Mouse (Mus musculus): ENCODE data around the gene Hspa4. TPM values are rescaled to one million over a fixed set of nuclear protein-coding genes. Genes with fewer than 3 reads are reported as not detected.
"Not testable (repeated sequence)": the region's sequence is repeated elsewhere in the genome, so short reads cannot be mapped to it uniquely, and the experiment has no call there.

Gene Hspa4
- 63.9 and 71.9 TPM in 2 replicates for polyA plus RNA-seq (2015; fragmentation: Nextera tagmentation; extraction: Ambion mirVana)

- H3K9ac ChIP-seq, result peak within 1 kb of the TSS; percentile 90
- WGBS, result under 1% methylated on average over 58 of the region's 58 CpGs
- H3K36me3 ChIP-seq, result no peaks in the 10 kb centered on the region
- peak within 1 kb of the TSS; percentile 99 for H3K27ac ChIP-seq (replicated peaks)
- peaks cover 26% of the 10 kb centered on the region for H3K4me1 ChIP-seq
- H3K4me3 ChIP-seq (replicated peaks), result peak within 1 kb of the TSS; percentile 92
- H3K4me2 ChIP-seq (replicated peaks), result peak within 1 kb of the TSS; percentile 64
- peak; percentile 98 for ATAC-seq (ENCODE audit: insufficient number of reproducible peaks, low FRiP score, low TSS enrichment, low read depth)
- no peaks in the 10 kb centered on the region for H3K27me3 ChIP-seq
- H3K9me3 ChIP-seq (replicated peaks), result no peaks in the 10 kb centered on the region
Observed at GRCm38 (mm10) chr11:53300330-53301166, at the start of gene Hspa4. Hspa4 (minus strand) TSS chr11:53300457.

GRCm38 (mm10) chr11:53345738-53346137 is 45.5 kb upstream of the Hspa4 start:
- H3K27ac ChIP-seq (replicated peaks), result no peak overlapping the region
- WGBS, result 35% methylated on average over 2 of the region's 2 CpGs

GRCm38 (mm10) chr11:53345328-53345727 is 45.1 kb upstream of the Hspa4 start:
- Histone ChIP-seq H3K36me3 (no peaks in the 10 kb centered on the region), H3K27ac (replicated peaks) (no peak overlapping the region), H3K4me3 (replicated peaks) (no peak overlapping the region), H3K27me3 (no peaks in the 10 kb centered on the region), H3K4me1 (no peaks in the 10 kb centered on the region), H3K4me2 (replicated peaks) (no peak overlapping the region), H3K9ac (no peak overlapping the region), H3K9me3 (replicated peaks) (no peaks in the 10 kb centered on the region)
- 23% methylated on average over 5 of the region's 5 CpGs for WGBS
- no peak for ATAC-seq (ENCODE audit: insufficient number of reproducible peaks, low FRiP score, low TSS enrichment, low read depth)

More at GRCm38 (mm10) chr11:53345738-53346137, 45.5 kb upstream of the Hspa4 start:
- Histone ChIP-seq H3K27me3 (no peaks in the 10 kb centered on the region), H3K9ac (no peak overlapping the region), H3K4me2 (replicated peaks) (no peak overlapping the region), H3K9me3 (replicated peaks) (no peaks in the 10 kb centered on the region), H3K4me1 (no peaks in the 10 kb centered on the region), H3K4me3 (replicated peaks) (no peak overlapping the region), H3K36me3 (no peaks in the 10 kb centered on the region)
- ATAC-seq (ENCODE audit: insufficient number of reproducible peaks, low FRiP score, low TSS enrichment, low read depth), result no peak

- Histone ChIP-seq H3K36me3 (no peaks in the 10 kb centered on the region), H3K4me2 (replicated peaks) (no peak overlapping the region), H3K27me3 (no peaks in the 10 kb centered on the region), H3K9me3 (replicated peaks) (no peaks in the 10 kb centered on the region), H3K4me3 (replicated peaks) (no peak overlapping the region), H3K27ac (replicated peaks) (no peak overlapping the region), H3K4me1 (no peaks in the 10 kb centered on the region), H3K9ac (no peak overlapping the region)
- no peak for ATAC-seq (ENCODE audit: insufficient number of reproducible peaks, low FRiP score, low TSS enrichment, low read depth)
- WGBS, result 56% methylated on average over 5 of the region's 5 CpGs
Observed at GRCm38 (mm10) chr11:53342711-53343110, 42.5 kb upstream of the Hspa4 start.

- not testable (repeated sequence) for H3K27ac ChIP-seq (replicated peaks); ATAC-seq (ENCODE audit: insufficient number of reproducible peaks, low FRiP score, low TSS enrichment, low read depth); H3K9me3 ChIP-seq (replicated peaks); H3K4me3 ChIP-seq (replicated peaks); H3K4me2 ChIP-seq (replicated peaks); H3K27me3 ChIP-seq; H3K36me3 ChIP-seq; H3K9ac ChIP-seq; H3K4me1 ChIP-seq
- 83% methylated on average over 10 of the region's 10 CpGs for WGBS
Observed at GRCm38 (mm10) chr11:53341019-53341418, 40.8 kb upstream of the Hspa4 start.

DNA sequence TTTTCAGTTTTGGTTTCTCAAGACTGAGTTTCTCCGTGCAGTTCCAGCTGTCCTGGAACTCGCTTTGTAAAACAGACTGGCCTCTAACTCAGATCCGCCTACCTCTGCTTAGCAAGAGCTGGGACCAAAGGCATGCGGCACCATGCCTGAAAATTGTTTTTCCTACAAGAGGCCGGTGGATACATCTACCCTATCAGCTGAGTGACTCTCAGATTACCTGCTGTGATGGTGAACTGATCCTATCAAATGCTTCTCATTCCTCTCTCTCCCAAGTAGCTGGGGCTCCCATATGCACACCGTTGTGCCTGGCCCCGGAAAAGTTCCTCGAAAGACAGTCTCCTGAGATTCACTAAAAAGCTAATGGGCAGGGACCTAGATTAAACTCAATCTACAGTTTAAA is 37.4 kb upstream of the Hspa4 start:
- no peak overlapping the region for H3K9ac ChIP-seq
- WGBS, result 59% methylated on average over 8 of the region's 8 CpGs

DNA sequence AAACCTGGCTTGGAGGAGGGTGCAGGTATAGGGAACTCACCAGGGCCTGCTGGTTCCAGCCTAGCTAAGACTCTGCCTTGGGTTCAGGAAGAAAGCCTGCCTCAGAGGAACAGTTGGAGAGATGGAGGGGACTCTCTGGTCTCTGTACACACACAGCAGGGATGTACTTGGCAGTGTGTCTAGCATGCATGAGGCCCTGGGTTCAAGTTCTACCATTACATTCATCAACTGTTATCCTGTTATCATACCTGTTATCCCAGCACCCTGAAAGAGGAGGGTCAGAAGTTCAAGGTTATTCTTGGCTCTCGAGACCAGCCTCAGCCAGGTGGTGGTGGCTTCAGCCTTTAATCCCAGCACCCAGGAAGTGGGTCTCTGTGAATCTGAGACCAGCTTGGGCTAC is 36.7 kb upstream of the Hspa4 start:
- no peak overlapping the region for H3K27ac ChIP-seq (replicated peaks)
- ATAC-seq (ENCODE audit: insufficient number of reproducible peaks, low FRiP score, low TSS enrichment, low read depth), result no peak
- H3K9me3 ChIP-seq (replicated peaks), result no peaks in the 10 kb centered on the region
- H3K27me3 ChIP-seq, result no peaks in the 10 kb centered on the region
- H3K4me2 ChIP-seq (replicated peaks), result no peak overlapping the region
- no peak overlapping the region for H3K4me3 ChIP-seq (replicated peaks)
- H3K36me3 ChIP-seq, result peaks cover 11% of the 10 kb centered on the region; the same call in 1 of the 2 replicates
- no peak overlapping the region for H3K9ac ChIP-seq
- 86% methylated on average over 1 of the region's 1 CpGs for WGBS
- no peaks in the 10 kb centered on the region for H3K4me1 ChIP-seq

More for the DNA sequence above, 37.4 kb upstream of the Hspa4 start:
- H3K4me3 ChIP-seq (replicated peaks), result no peak overlapping the region
- no peak overlapping the region for H3K4me2 ChIP-seq (replicated peaks)
- no peaks in the 10 kb centered on the region for H3K9me3 ChIP-seq (replicated peaks)
- no peak for ATAC-seq (ENCODE audit: insufficient number of reproducible peaks, low FRiP score, low TSS enrichment, low read depth)
- no peak overlapping the region for H3K27ac ChIP-seq (replicated peaks)
- peaks cover 6% of the 10 kb centered on the region; the same call in 1 of the 2 replicates for H3K36me3 ChIP-seq
- no peaks in the 10 kb centered on the region for H3K27me3 ChIP-seq
- no peaks in the 10 kb centered on the region for H3K4me1 ChIP-seq

- no peak overlapping the region for H3K27ac ChIP-seq (replicated peaks)
- H3K27me3 ChIP-seq, result no peaks in the 10 kb centered on the region
- peaks cover 19% of the 10 kb centered on the region for H3K36me3 ChIP-seq
- no peak overlapping the region for H3K4me2 ChIP-seq (replicated peaks)
- H3K4me1 ChIP-seq, result no peaks in the 10 kb centered on the region
- H3K4me3 ChIP-seq (replicated peaks), result no peak overlapping the region
- ATAC-seq (ENCODE audit: insufficient number of reproducible peaks, low FRiP score, low TSS enrichment, low read depth), result no peak
- no peak overlapping the region for H3K9ac ChIP-seq
- no peaks in the 10 kb centered on the region for H3K9me3 ChIP-seq (replicated peaks)
Observed at GRCm38 (mm10) chr11:53336182-53336571, 35.9 kb upstream of the Hspa4 start.

- no peak overlapping the region for H3K27ac ChIP-seq (replicated peaks)
- H3K27me3 ChIP-seq, result no peaks in the 10 kb centered on the region
- H3K9ac ChIP-seq, result no peak overlapping the region
- no peak for ATAC-seq (ENCODE audit: insufficient number of reproducible peaks, low FRiP score, low TSS enrichment, low read depth)
- no peak overlapping the region for H3K4me2 ChIP-seq (replicated peaks)
- H3K9me3 ChIP-seq (replicated peaks), result no peaks in the 10 kb centered on the region
- H3K4me1 ChIP-seq, result no peaks in the 10 kb centered on the region
- H3K36me3 ChIP-seq, result peaks cover 24% of the 10 kb centered on the region
- 55% methylated on average over 3 of the region's 3 CpGs for WGBS
- H3K4me3 ChIP-seq (replicated peaks), result no peak overlapping the region
Observed at GRCm38 (mm10) chr11:53335505-53336181, 35.4 kb upstream of the Hspa4 start.

DNA sequence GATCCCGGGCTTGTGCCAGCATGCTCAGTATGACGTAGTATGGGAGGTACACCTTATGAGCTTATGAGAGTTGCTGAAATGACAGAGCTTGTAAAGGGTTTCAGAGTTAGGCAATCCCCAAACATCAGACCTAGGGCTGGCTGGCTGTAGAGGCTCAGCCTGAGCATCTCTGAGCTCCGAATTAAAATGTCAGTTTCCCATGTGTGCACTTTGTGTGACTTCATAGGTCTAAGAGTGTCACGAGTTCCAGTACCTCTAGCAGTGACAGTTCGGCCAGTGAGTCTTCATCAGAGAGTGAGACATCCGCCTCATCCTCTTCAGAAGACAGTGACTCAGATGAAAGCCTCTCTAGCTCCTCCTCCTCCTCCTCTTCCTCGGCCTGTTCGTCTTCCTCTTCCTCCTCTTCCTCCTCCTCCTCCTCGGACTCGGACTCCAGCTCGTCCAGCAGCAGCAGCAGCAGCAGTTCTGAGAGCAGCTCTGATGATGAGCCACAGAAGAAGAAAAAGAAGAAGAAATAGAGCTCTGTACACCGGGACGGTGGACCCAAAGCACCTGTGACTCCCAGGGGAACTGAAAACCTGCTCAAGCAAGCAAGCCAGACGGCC is 31.9 kb upstream of the Hspa4 start:
- Histone ChIP-seq H3K4me3 (replicated peaks) (no peak overlapping the region), H3K36me3 (peaks cover 52% of the 10 kb centered on the region), H3K27ac (replicated peaks) (no peak overlapping the region), H3K4me2 (replicated peaks) (no peak overlapping the region), H3K27me3 (no peaks in the 10 kb centered on the region), H3K4me1 (no peaks in the 10 kb centered on the region), H3K9me3 (replicated peaks) (no peaks in the 10 kb centered on the region), H3K9ac (no peak overlapping the region)
- no peak for ATAC-seq (ENCODE audit: insufficient number of reproducible peaks, low FRiP score, low TSS enrichment, low read depth)
- 86% methylated on average over 14 of the region's 14 CpGs for WGBS

- Histone ChIP-seq H3K27me3 (no peaks in the 10 kb centered on the region), H3K4me1 (no peaks in the 10 kb centered on the region), H3K36me3 (peaks cover 56% of the 10 kb centered on the region), H3K4me3 (replicated peaks) (no peak overlapping the region), H3K9me3 (replicated peaks) (no peaks in the 10 kb centered on the region), H3K4me2 (replicated peaks) (no peak overlapping the region), H3K27ac (replicated peaks) (no peak overlapping the region), H3K9ac (no peak overlapping the region)
- 87% methylated on average over 6 of the region's 6 CpGs for WGBS
- no peak for ATAC-seq (ENCODE audit: insufficient number of reproducible peaks, low FRiP score, low TSS enrichment, low read depth)
Observed at GRCm38 (mm10) chr11:53331121-53331520, 30.9 kb upstream of the Hspa4 start.

All from embryonic facial prominence, embryonic 15.5 days (tissue).